Mouse (Mus musculus): ENCODE results near the gene Sstr3. TPM values are rescaled to one million over a fixed set of nuclear protein-coding genes. Genes with fewer than 3 reads are reported as not detected.

The Sstr3 gene
- 0.11 and 0.20 TPM in 2 replicates for polyA plus RNA-seq (2015; fragmentation: Nextera tagmentation; extraction: Ambion mirVana)

GRCm38 (mm10) chr15:78544561-78545001, at the start of gene Sstr3:
Gene Sstr3, minus strand, starts transcription at chr15:78544685.
- Histone ChIP-seq H3K9me3 (replicated peaks) (no peaks in the 10 kb centered on the region), H3K4me2 (no peak within 1 kb of the TSS), H3K27ac (no peak within 1 kb of the TSS), H3K36me3 (no peaks in the 10 kb centered on the region), H3K9ac (no peak within 1 kb of the TSS), H3K4me3 (no peak within 1 kb of the TSS), H3K4me1 (replicated peaks) (peaks cover 38% of the 10 kb centered on the region), H3K27me3 (peaks cover 33% of the 10 kb centered on the region)
- no peak for ATAC-seq (replicated peaks; ENCODE audit: insufficient number of reproducible peaks, insufficient read depth, low FRiP score, low read depth)
- WGBS, result 11% methylated on average over 14 of the region's 14 CpGs

DNA sequence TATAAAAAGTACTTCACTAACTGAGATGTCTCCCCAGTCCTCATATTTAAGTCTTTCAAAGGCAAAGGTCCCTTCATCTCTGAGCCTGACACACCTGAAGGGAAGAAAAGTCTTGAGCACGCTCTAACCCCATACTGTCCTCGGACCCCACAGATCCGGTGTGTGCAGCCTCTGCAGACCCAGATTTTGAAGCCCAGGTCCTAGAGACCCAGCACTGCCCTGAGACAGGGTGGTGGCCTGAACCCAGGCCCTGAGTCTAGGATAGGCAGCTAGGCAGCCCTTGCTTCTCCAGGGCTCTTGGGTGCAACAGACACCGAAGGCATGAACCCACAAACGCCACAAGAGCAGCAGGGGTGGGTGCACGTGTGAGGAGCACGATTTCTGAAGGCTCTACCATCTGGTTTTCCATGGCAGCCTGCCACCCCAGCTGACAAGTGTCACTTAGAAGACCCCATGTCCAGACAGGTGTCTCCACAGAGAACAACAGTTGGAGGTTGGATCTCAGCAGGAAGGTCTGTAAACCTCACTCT, 49.5 kb upstream of the Sstr3 start:
- 80% methylated on average over 7 of the region's 7 CpGs for WGBS
- H3K4me2 ChIP-seq, result no peak overlapping the region
- no peaks in the 10 kb centered on the region for H3K4me1 ChIP-seq (replicated peaks)
- H3K4me3 ChIP-seq, result no peak overlapping the region
- H3K27ac ChIP-seq, result no peak overlapping the region
- no peak overlapping the region for H3K9ac ChIP-seq
- no peaks in the 10 kb centered on the region for H3K36me3 ChIP-seq
- no peak for ATAC-seq (replicated peaks; ENCODE audit: insufficient number of reproducible peaks, insufficient read depth, low FRiP score, low read depth)
- no peaks in the 10 kb centered on the region for H3K27me3 ChIP-seq
- no peaks in the 10 kb centered on the region for H3K9me3 ChIP-seq (replicated peaks)

DNA sequence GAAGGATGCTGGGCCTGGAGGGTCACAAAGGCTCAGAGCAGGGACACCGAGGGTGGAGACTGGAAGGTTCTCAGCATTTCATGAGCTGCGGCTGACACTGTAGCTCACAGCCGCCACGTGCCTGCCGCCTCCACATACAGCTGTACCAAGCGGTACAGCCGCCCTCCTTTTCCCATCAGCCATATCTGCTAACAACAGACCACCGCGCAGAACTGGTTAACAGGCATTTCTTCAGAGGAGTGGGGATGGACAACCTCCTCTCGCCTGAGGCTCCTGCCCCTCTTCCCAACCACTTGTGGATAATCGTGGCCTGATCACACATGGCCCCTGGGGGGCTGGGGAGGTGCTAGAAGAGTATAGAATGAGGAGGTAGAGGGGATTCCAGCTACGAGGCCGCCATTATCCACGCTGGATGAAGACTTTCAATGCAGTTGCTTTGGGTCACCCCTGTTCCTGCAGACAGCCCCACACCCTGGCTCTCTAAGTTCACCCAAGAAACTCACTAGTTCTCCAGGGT, 48.0 kb upstream of the Sstr3 start:
- Histone ChIP-seq H3K4me1 (replicated peaks) (no peaks in the 10 kb centered on the region), H3K36me3 (no peaks in the 10 kb centered on the region), H3K27me3 (no peaks in the 10 kb centered on the region), H3K9me3 (replicated peaks) (no peaks in the 10 kb centered on the region), H3K9ac (no peak overlapping the region), H3K27ac (no peak overlapping the region), H3K4me3 (no peak overlapping the region), H3K4me2 (no peak overlapping the region)
- no peak for ATAC-seq (replicated peaks; ENCODE audit: insufficient number of reproducible peaks, insufficient read depth, low FRiP score, low read depth)
- WGBS, result 66% methylated on average over 14 of the region's 14 CpGs

DNA sequence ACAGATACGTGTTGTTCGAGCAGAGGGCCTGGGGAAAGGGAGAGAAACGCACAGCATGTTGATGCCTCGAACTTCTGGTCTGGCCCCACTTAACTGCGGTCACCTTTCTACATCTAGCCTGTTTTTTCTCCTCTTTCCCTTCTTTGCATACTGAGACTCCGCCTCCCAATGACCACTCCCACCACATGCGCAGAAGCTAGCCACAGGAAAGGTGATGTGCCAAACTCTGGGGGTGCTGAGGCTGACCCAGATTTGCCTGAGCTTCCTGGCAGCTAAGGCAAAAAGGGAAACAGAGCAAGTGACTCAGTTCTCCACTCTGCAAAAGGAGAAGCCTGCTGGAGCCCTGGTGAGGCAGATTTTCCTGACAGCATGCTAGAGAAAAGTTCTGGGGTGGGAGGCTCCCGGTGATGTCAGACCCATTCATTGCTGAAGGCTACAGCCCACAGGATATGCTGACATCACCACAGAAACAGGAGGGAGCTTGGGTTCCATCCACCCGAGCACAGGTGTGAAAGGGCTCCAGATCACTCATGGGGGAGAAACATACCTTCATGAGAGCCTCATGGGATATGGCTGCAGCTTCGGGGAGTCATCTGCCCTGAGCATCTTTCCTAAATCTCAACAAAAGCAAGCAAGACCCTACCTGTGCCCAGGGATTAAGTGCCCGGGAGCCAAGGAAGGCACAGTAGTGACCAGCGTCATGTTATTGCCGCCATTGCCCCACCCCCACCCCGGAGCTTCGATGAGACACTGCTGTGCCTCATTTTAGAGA, 47.4 kb upstream of the Sstr3 start:
- no peak overlapping the region for H3K4me2 ChIP-seq
- no peaks in the 10 kb centered on the region for H3K9me3 ChIP-seq (replicated peaks)
- H3K9ac ChIP-seq, result no peak overlapping the region
- no peak overlapping the region for H3K27ac ChIP-seq
- no peaks in the 10 kb centered on the region for H3K4me1 ChIP-seq (replicated peaks)
- ATAC-seq (replicated peaks; ENCODE audit: insufficient number of reproducible peaks, insufficient read depth, low FRiP score, low read depth), result no peak
- no peaks in the 10 kb centered on the region for H3K36me3 ChIP-seq
- no peak overlapping the region for H3K4me3 ChIP-seq
- no peaks in the 10 kb centered on the region for H3K27me3 ChIP-seq
- WGBS, result 53% methylated on average over 15 of the region's 15 CpGs

GRCm38 (mm10) chr15:78590785-78591184, 46.3 kb upstream of the Sstr3 start:
- Histone ChIP-seq H3K27ac (no peak overlapping the region), H3K36me3 (no peaks in the 10 kb centered on the region), H3K9me3 (replicated peaks) (no peaks in the 10 kb centered on the region), H3K27me3 (no peaks in the 10 kb centered on the region), H3K4me1 (replicated peaks) (no peaks in the 10 kb centered on the region), H3K9ac (no peak overlapping the region), H3K4me3 (no peak overlapping the region), H3K4me2 (no peak overlapping the region)
- 77% methylated on average over 6 of the region's 6 CpGs for WGBS
- ATAC-seq (replicated peaks; ENCODE audit: insufficient number of reproducible peaks, insufficient read depth, low FRiP score, low read depth), result no peak

DNA sequence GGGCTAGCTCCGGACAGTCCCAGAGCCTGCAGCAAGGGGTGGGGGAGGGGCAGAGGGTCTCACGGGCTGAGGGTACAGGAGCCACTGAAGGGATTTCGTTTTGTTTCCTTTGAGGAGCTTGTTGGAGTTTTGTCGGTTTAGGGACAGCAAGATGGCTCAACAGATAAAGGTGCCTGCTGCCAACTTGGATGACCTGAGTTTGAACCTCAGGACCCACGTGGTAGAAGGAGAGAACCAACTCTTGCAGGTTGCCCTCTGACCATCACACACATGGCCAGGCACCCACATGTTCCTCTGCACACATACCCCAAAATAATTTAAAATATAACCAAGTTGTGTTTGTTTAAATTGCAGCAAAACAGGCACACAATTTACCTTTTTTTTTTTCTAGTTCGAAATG, 45.5 kb upstream of the Sstr3 start:
- 59% methylated on average over 6 of the region's 6 CpGs for WGBS
- H3K4me3 ChIP-seq, result no peak overlapping the region
- no peak for ATAC-seq (replicated peaks; ENCODE audit: insufficient number of reproducible peaks, insufficient read depth, low FRiP score, low read depth)
- H3K4me2 ChIP-seq, result no peak overlapping the region
- no peaks in the 10 kb centered on the region for H3K4me1 ChIP-seq (replicated peaks)
- no peaks in the 10 kb centered on the region for H3K36me3 ChIP-seq
- H3K27ac ChIP-seq, result no peak overlapping the region
- no peak overlapping the region for H3K9ac ChIP-seq
- no peaks in the 10 kb centered on the region for H3K9me3 ChIP-seq (replicated peaks)
- no peaks in the 10 kb centered on the region for H3K27me3 ChIP-seq

DNA sequence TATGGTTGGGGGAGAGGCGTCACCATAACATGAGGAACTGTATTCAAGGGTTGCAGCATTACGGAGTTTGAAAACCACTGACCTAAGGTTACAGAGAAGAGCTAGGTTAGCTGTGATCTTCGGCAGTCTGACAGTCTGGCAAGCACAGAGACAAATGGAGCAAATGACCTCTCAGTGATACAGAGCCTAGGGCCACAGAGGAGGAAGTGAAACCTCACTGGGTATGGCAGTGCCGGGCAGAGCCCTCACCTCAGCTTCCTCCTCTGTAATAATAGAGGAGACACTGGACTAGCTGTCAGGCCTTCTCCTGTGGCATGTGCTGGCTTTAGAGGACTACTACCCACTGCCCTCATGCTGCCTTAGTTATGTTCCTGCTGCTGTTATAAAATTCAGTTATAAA, 44.4 kb upstream of the Sstr3 start:
- 78% methylated on average over 4 of the region's 4 CpGs for WGBS
- Histone ChIP-seq H3K36me3 (no peaks in the 10 kb centered on the region), H3K27ac (no peak overlapping the region), H3K4me3 (no peak overlapping the region), H3K9ac (no peak overlapping the region), H3K4me2 (no peak overlapping the region), H3K4me1 (replicated peaks) (no peaks in the 10 kb centered on the region), H3K9me3 (replicated peaks) (no peaks in the 10 kb centered on the region), H3K27me3 (no peaks in the 10 kb centered on the region)
- ATAC-seq (replicated peaks; ENCODE audit: insufficient number of reproducible peaks, insufficient read depth, low FRiP score, low read depth), result no peak

GRCm38 (mm10) chr15:78588049-78588448, 43.6 kb upstream of the Sstr3 start:
- no peaks in the 10 kb centered on the region for H3K4me1 ChIP-seq (replicated peaks)
- WGBS, result 61% methylated on average over 4 of the region's 4 CpGs
- no peak for ATAC-seq (replicated peaks; ENCODE audit: insufficient number of reproducible peaks, insufficient read depth, low FRiP score, low read depth)
- H3K4me2 ChIP-seq, result no peak overlapping the region
- H3K9me3 ChIP-seq (replicated peaks), result no peaks in the 10 kb centered on the region
- no peak overlapping the region for H3K9ac ChIP-seq
- H3K27ac ChIP-seq, result no peak overlapping the region
- H3K27me3 ChIP-seq, result no peaks in the 10 kb centered on the region
- H3K36me3 ChIP-seq, result no peaks in the 10 kb centered on the region
- no peak overlapping the region for H3K4me3 ChIP-seq

- 51% methylated on average over 18 of the region's 18 CpGs for WGBS
- Histone ChIP-seq H3K4me3 (no peak overlapping the region), H3K4me2 (no peak overlapping the region), H3K9ac (no peak overlapping the region), H3K4me1 (replicated peaks) (no peaks in the 10 kb centered on the region), H3K36me3 (no peaks in the 10 kb centered on the region), H3K9me3 (replicated peaks) (no peaks in the 10 kb centered on the region), H3K27ac (no peak overlapping the region), H3K27me3 (no peaks in the 10 kb centered on the region)
- ATAC-seq (replicated peaks; ENCODE audit: insufficient number of reproducible peaks, insufficient read depth, low FRiP score, low read depth), result no peak; the same call in 1 of the 2 replicates
Observed at GRCm38 (mm10) chr15:78587050-78587994, 42.8 kb upstream of the Sstr3 start.

- 83% methylated on average over 7 of the region's 7 CpGs for WGBS
- no peak for ATAC-seq (replicated peaks; ENCODE audit: insufficient number of reproducible peaks, insufficient read depth, low FRiP score, low read depth)
Observed at GRCm38 (mm10) chr15:78585404-78585803, 40.9 kb upstream of the Sstr3 start.

DNA sequence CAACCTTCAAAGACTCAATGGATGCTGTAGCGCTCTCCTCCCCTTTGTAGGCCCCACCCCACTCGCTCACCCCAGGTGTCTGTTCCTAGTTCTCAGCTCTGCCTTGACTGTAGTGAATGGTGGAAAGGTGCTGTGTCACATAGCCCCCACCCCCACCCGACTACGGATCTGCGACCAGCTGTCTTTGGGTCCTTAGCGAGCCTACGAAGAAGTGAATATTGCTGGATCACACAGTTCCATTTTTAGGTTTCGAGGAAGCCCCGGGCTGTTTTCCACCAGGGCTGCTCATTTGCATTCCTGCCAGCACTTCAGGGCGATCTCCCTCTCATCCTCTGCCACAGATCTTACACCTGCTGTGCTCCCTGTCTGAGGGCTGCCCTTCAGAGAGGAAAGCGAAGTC, 38.9 kb upstream of the Sstr3 start:
- no peak for ATAC-seq (replicated peaks; ENCODE audit: insufficient number of reproducible peaks, insufficient read depth, low FRiP score, low read depth)
- Histone ChIP-seq H3K27me3 (no peaks in the 10 kb centered on the region), H3K4me1 (replicated peaks) (peaks cover 19% of the 10 kb centered on the region), H3K4me2 (no peak overlapping the region), H3K36me3 (no peaks in the 10 kb centered on the region), H3K9me3 (replicated peaks) (no peaks in the 10 kb centered on the region), H3K27ac (no peak overlapping the region), H3K9ac (no peak overlapping the region), H3K4me3 (no peak overlapping the region)
- WGBS, result 26% methylated on average over 11 of the region's 11 CpGs

More at GRCm38 (mm10) chr15:78585404-78585803, 40.9 kb upstream of the Sstr3 start:
- H3K9me3 ChIP-seq (replicated peaks), result no peaks in the 10 kb centered on the region
- H3K9ac ChIP-seq, result no peak overlapping the region
- no peak overlapping the region for H3K4me3 ChIP-seq
- no peak overlapping the region for H3K4me2 ChIP-seq
- H3K27me3 ChIP-seq, result no peaks in the 10 kb centered on the region
- peaks cover 8% of the 10 kb centered on the region for H3K4me1 ChIP-seq (replicated peaks)
- H3K36me3 ChIP-seq, result no peaks in the 10 kb centered on the region
- H3K27ac ChIP-seq, result no peak overlapping the region

Data from heart, embryonic 15.5 days (tissue).